Mouse (Mus musculus) adipose tissue, adult 10 weeks (tissue): ENCODE results near the gene Olfr171. TPM values are rescaled to one million over a fixed set of nuclear protein-coding genes. Genes with fewer than 3 reads are reported as not detected.

ENCODE experiments used
- polyA plus RNA-seq: library from polyadenylated mRNA; stranded (reverse); fragments of 350-450 nt; fragmentation: Illumina TruSeq; extraction: RNeasy Lipid Tissue Mini Kit (QIAGEN cat#74804); gene quantifications from one replicate; pipeline ENCODE4 v1.2.3, GENCODE M21; 2014; ENCODE audit warnings: low read depth, low replicate concordance

Olfr171 gene
- not detected for polyA plus RNA-seq

DNA sequence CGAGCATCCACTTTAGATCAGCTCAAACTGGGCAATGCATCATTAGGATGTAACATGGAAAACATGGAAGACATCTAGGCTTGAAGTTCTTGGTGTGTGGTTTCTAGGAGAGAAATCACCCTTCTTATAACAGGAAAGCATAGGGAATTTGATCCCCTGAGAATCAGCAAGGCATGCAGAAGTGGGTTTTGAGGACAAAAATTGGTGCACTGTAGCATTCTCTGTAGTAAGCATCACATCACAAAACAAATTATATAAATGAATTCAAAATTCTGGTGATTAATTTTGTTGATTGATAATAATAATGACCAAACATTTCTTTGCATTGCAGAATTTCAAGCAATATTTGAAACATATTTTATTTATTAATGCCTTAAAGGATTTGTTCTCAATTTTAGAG lies at the start of gene Olfr171:
TSS of gene Olfr171 (minus strand) at position 101 of the 400 bp plus-strand sequence.

DNA sequence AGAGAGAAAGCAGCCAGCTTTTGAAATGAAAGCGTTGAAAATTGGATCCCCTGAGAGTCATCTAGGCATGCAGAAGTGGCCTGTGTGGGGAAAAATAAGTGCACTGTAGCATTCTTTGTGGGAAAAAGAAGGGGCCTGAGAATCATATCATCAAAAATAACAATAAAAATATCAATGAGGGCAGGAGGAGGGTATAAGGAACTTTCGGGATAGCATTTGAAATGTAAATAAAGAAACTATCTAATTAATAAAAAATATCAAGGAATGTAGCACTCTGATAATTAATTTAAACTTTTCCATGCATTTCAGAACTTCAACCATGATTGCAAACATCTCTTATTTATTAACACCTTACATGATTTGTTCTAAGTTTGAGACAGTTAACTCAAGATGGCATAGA lies 17.9 kb downstream of the Olfr171 start, which contains the start of gene Olfr170:
TSS of gene Olfr170 (minus strand) at position 101 of the 400 bp plus-strand sequence.

Other genes starting within 250 kb of the Olfr171 start
- gene Olfr165, start 206.8 kb downstream of the Olfr171 start, polyA plus RNA-seq = not detected
- not detected for gene Olfr166, start 146.2 kb downstream of the Olfr171 start, polyA plus RNA-seq
- not detected for gene Olfr167, start 107.7 kb downstream of the Olfr171 start, polyA plus RNA-seq
- gene Olfr168, start 94.4 kb downstream of the Olfr171 start, polyA plus RNA-seq = not detected
- not detected for gene Olfr169, start 58.1 kb downstream of the Olfr171 start, polyA plus RNA-seq
- gene Olfr170, start 18.0 kb downstream of the Olfr171 start, polyA plus RNA-seq = not detected
- not detected for gene Lamp3, start 76.5 kb upstream of the Olfr171 start, polyA plus RNA-seq
- 0.20 TPM for gene B3gnt5, start 130.3 kb upstream of the Olfr171 start, polyA plus RNA-seq